Mouse (Mus musculus): ENCODE results near the gene Prnp.

The Prnp gene

DNA sequence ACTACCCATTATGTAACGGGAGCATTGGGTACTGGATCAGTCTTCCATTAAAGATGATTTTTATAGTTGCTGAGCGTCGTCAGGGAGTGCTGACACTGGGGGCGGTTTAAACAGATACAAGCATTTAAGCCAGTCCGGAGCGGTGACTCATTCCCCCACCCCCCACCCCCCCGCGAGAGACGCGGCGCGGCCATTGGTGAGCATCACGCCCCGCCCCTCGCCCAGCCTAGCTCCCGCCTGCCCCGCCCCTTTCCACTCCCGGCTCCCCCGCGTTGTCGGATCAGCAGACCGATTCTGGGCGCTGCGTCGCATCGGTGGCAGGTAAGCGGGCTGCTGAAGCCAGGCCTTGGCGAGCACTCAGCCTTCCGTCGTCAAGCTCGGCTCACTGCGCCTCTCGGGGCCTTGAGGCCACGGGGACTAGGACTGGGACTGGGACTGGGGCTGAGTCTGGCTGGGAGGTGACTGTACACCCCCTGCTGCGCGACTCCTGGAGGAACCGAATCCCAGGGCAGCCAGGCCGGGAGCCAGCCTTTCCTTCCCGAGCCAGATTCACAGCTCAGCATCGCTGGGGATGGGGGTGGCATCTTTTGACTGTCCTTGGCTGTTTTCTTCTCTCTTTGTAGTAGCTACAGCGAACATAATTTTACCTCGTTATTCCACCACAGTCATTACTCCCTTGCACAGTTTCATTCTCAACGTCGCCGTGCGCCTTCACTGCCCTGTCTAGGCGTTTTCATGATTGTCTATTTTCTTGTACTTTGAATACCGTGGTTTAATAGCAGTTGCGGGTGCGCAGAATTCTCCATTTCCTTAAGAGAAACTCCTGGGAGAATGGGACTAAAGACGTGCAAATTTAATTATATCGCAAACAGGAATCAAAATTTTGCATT is at the start of gene Prnp, which contains the start of gene Prn:
Prnp (plus strand) TSS at position 246 of the 890 bp plus-strand sequence.
Prn (plus strand) TSS at position 275 of the 890 bp plus-strand sequence.
- peak; percentile 93 to 97 for DNase-seq

GRCm38 (mm10) chr2:131862617-131863275 is 47.0 kb upstream of the Prnp start:
- DNase-seq = no peak

- no peak for DNase-seq
These were observed 46.3 kb upstream of the Prnp start for GRCm38 (mm10) chr2:131863472-131863871.

GRCm38 (mm10) chr2:131864262-131864796 is 45.4 kb upstream of the Prnp start:
- DNase-seq = no peak

DNA sequence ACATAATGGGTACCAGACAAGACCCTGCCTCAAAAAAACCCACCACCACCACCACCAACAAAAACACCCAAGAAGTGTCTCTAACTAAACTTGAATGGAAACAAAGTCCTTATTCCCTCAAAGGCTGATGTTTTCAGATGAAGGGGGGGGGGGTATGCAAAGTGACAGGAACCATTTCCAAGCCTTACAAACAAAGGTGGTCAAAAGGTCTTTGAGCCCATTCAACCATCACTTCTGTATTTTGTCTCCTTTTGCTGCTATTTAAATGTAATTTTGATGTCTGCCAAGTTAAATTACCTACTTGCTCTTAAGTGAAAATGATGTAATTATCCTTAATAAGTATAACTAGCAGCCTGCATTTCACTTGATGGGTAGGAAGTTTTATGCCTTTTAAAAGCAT is 43.1 kb upstream of the Prnp start:
- DNase-seq = no peak

DNA sequence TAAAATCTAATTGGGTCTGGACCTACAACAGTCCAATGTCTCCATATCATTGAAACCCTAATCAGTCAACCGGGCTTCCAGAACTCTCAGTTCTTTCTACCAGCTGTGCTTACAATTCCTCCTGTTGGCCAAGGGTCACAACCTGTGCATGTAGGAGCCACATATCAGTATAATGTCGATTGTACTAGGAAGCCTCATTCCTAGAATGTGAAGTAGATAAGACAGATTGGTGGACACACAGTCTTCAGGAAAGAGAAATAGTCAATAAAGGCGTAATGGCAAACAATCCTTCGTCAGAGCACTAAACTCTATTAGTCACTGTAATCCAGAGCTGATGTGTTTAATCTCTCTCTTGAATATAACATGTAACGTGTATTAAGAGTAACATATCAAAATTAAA is 40.7 kb upstream of the Prnp start:
- no peak for DNase-seq

- no peak for DNase-seq
These were observed 36.4 kb upstream of the Prnp start for GRCm38 (mm10) chr2:131873376-131873775.

GRCm38 (mm10) chr2:131876551-131877265 is 33.0 kb upstream of the Prnp start:
- no peak for DNase-seq

GRCm38 (mm10) chr2:131881766-131882165 is 28.0 kb upstream of the Prnp start:
- DNase-seq = peak; percentile 30 to 68

DNA sequence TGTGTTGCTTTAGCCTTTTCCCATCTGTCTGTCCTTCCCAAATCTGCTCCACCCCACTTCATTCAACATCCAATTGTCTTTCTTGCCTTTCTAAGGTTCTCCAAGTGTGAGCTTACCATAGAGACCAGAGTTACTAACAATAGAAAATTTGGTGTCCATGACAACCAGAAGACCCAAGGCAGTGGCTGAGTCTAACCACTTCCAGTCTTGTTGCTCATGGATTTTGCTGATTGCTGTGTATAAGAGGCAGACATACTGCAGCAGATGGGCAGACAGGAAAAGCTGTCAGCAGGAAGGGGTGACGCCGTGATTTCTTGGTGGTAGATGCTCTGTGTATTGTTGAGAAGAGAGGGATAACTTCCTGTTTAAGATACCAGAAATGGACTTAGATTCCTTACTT is 26.6 kb upstream of the Prnp start:
- DNase-seq = no peak

- DNase-seq = no peak
These were observed 23.1 kb upstream of the Prnp start for GRCm38 (mm10) chr2:131886503-131887160.

DNA sequence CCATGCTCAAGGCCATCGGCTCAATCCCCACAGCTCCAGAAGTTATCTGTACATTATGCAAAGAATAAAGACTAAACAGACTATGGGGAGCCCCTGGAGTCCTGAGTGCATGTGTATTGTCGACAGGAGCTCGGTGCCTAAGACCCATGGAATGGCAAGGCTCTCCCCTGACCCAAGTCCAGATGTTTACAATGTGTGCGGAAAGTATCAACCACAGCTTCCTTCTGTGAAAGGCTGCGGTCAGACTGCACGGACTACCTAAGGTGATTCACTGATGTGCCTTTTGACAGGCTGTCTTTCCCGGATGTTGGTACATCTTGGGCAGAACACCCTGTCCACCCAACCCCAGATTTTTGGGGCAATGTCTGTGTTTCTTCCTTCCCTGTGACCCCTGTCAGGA is 21.5 kb upstream of the Prnp start:
- DNase-seq = no peak

GRCm38 (mm10) chr2:131892534-131892933 is 17.2 kb upstream of the Prnp start:
- no peak for DNase-seq

DNA sequence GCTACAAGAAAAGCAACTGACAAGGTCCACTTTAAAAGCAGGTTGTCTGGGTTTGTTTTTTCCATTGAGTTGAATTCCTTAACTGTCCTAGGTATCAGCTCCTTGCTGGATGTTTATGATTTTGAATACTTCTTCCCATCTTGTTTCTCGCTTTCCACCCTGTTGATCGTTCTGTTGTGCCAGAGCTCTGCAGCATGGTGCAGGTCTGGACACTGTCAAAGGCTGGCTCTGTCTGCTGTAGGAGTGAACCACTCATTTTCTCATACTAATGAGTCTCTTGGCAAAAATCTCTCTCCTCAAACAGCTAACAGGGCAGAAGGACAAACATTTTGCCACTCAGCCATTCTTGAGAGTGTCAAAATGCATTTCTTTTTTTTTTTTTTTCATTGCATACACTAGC is 14.6 kb upstream of the Prnp start:
- DNase-seq = no peak

DNA sequence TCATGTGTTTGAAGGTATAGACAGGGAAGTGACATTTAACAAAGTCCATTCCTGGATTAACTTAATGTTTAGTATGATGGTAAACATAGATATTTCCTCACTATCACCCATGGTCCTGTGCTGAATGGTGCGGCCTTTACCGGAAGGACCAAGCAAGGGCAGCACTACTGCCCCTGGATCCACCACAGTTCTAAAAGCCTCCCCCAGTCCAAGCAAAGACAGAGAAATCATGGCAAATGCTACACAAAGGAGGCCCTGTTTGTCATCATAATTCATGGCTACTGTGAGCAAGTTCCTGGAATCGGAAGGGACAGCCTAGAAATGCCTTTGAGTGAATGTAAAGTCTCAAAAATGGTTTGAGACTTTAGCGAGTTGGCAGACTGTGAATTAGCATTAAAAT is 13.7 kb upstream of the Prnp start:
- no peak for DNase-seq

DNA sequence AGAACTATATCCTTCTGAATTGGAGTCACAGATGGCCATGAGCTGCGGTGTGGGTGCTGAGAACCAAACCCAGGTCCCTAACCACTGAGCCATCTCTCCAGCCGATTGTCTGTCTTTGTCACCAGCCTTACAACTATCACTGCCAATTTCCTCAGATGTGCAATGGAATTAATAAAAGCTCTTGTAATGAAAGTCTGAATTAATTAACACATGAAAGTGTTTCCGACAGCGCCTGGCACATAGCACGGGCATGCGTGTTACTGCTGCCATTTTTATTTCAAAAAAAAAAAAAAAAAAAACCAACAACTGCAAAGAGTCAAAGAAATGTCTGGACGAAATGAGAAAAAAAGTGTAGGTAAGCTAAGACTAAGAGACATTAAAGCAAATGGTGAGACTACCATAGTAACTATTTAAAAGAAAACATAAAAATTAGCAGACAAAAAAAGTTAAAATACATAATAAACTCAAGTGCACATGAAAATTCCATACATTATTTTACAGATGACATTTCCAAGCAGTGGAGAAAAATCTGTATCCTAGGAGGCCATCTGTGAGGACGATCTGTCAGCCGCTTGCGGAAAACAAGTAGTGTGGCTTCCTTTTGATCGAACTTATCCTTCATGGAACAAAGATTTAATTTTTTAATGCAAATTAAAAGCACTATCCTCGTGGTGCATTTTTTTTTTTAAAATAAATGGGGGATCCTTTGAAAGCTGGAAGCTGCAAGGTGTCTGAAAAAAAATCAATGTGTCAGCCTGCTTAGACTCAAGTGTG is 12.2 kb upstream of the Prnp start:
- DNase-seq = no peak

GRCm38 (mm10) chr2:131902423-131902822 is 7.3 kb upstream of the Prnp start:
- DNase-seq = no peak

- DNase-seq = no peak
These were observed 6.9 kb upstream of the Prnp start for GRCm38 (mm10) chr2:131902867-131903266.

DNA sequence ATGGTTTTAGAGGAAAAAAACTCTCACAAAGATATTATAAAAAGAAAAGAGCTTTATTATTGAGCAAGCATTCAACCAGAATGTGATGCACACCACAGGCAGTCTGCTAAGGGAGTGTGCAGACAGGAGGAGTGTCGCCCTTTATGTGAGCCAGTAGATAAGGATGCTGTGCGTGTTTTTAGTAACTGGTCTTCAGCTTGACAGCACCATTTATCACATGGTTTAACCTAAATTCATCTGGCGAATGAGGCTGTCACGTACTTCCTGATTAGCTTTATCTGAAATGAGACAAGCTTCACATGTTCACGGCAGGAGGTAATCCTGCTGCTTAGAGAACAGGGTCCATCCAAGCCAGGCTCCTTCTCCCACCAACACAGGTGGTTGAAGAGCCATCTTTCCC is 4.7 kb upstream of the Prnp start:
- DNase-seq = no peak

DNA sequence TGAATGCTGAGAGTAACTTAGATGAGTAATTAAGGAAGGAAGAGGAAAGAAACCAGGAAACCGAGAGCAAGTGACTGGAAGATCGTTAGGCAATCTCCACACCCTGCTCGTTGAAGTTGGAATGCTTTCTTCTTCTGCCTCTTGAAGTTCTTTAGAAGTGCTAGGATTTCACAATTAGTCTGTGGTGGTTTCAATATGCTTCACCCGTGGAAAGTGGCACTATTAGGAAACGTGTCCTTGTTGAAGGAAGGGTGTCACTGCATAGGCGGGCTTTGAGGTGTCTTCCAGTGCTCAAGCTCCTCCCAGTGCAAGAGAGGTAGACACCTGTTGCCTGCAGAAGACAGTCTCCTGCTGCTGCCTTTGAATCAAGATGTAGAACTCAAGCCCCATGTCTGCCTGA is 4.0 kb upstream of the Prnp start:
- no peak for DNase-seq

GRCm38 (mm10) chr2:131906266-131906665 is 3.5 kb upstream of the Prnp start:
- DNase-seq = no peak

GRCm38 (mm10) chr2:131906846-131907245 is 2.9 kb upstream of the Prnp start:
- DNase-seq = peak; percentile 48 to 75
